ENCODE assay signal across 15 mouse cellular contexts in genomic region chr5:112481946-112482410, GRCm38 (mm10). TPM values are rescaled to one million over a fixed set of nuclear protein-coding genes. Genes with fewer than 3 reads are reported as not detected.
DNase-seq lines count a peak whose midpoint lies in the region; ATAC-seq and TF ChIP-seq lines count a peak whose summit lies in the region.
"Had no signal": no experiment of that assay in that cellular context is flagged by ENCODE, and none has a peak within 500 bp of the region (broad histone marks: within the 10 kb centered on the region; RNA-seq: fewer than 3 reads in every experiment).

No protein-coding gene starts in this region.

- intact Hi-C loops in heart, adult 2 months (cut with DNase I), result no loop called here

- 26% methylated on average over 19 of the region's 19 CpGs for WGBS in heart, embryonic 12.5 days
- WGBS in heart, adult 2 months, result 30% methylated on average over 19 of the region's 19 CpGs
- WGBS in forebrain, embryonic 12.5 days, result 3% methylated on average over 19 of the region's 19 CpGs
- 7% methylated on average over 19 of the region's 19 CpGs for WGBS in hindbrain, embryonic 16.5 days
- 19% methylated on average over 19 of the region's 19 CpGs for WGBS in neural tube, embryonic 13.5 days

- H3K79me2 ChIP-seq in heart, adult 2 months (replicated peaks; ENCODE audit: control insufficient read depth, insufficient read depth, low read length), result no peaks in the 10 kb centered on the region

- no peak for DNase-seq in heart, adult 2 months
- no peak for DNase-seq in left cerebral cortex, adult 11 months (ENCODE audit: low spot score)
- no peak for DNase-seq in frontal cortex, postnatal 25 days (ENCODE audit: low spot score in 2 of 2)
- DNase-seq in frontal cortex, adult 2 months (ENCODE audit: extremely low spot score in 1 of 2, low spot score in 1 of 2), result no peak
- DNase-seq: kidney, adult 18-20 months had no signal

- H3K4me1 ChIP-seq in heart, embryonic 12.5 days (replicated peaks), result peaks cover 17% of the 10 kb centered on the region
- H3K4me1 ChIP-seq in heart, adult 2 months (ENCODE audit: control insufficient read depth, insufficient read depth, low read length), result peaks cover 2% of the 10 kb centered on the region; the same call in 1 of the 2 replicates
- H3K4me1 ChIP-seq in forebrain, embryonic 12.5 days, result peaks cover 55% of the 10 kb centered on the region
- peaks cover 37% of the 10 kb centered on the region for H3K4me1 ChIP-seq in hindbrain, embryonic 16.5 days (ENCODE audit: control insufficient read depth, insufficient read depth, low read depth, low read length)
- H3K4me1 ChIP-seq in neural tube, embryonic 13.5 days (replicated peaks), result peaks cover 66% of the 10 kb centered on the region
- H3K4me1 ChIP-seq: stomach, embryonic 15.5 days had no signal

- peaks cover 78% of the 10 kb centered on the region for H3K27me3 ChIP-seq in heart, embryonic 12.5 days (replicated peaks)
- H3K27me3 ChIP-seq in heart, adult 2 months (ENCODE audit: control insufficient read depth, insufficient read depth, low read length), result peaks cover 4% of the 10 kb centered on the region
- peaks cover 20% of the 10 kb centered on the region for H3K27me3 ChIP-seq in forebrain, embryonic 12.5 days
- H3K27me3 ChIP-seq in hindbrain, embryonic 16.5 days (replicated peaks; ENCODE audit: control insufficient read depth, insufficient read depth, low read length), result no peaks in the 10 kb centered on the region
- no peaks in the 10 kb centered on the region for H3K27me3 ChIP-seq in neural tube, embryonic 13.5 days

- ATAC-seq in heart, embryonic 12.5 days (ENCODE audit: insufficient number of reproducible peaks, low FRiP score), result no peak
- peak; percentile 84 for ATAC-seq in forebrain, embryonic 12.5 days (ENCODE audit: low FRiP score)
- ATAC-seq in hindbrain, embryonic 16.5 days, result peak; percentile 15; the same call in 1 of the 2 replicates
- peak; percentile 45 for ATAC-seq in neural tube, embryonic 13.5 days (ENCODE audit: low read depth)

- H3K27ac ChIP-seq in heart, embryonic 12.5 days (ENCODE audit: poor library complexity, severe bottlenecking), result no peak overlapping the region
- H3K27ac ChIP-seq in heart, adult 2 months, result no peak overlapping the region
- H3K27ac ChIP-seq in forebrain, embryonic 12.5 days, result peak overlapping the region; percentile 75
- peak overlapping the region; percentile 56 for H3K27ac ChIP-seq in hindbrain, embryonic 16.5 days (ENCODE audit: low read depth, low read length)
- H3K27ac ChIP-seq in neural tube, embryonic 13.5 days (replicated peaks), result peak overlapping the region; percentile 80
- H3K27ac ChIP-seq: stomach, embryonic 15.5 days had no signal

- H3K4me2 ChIP-seq in heart, embryonic 12.5 days, result peak overlapping the region; percentile 11; the same call in 1 of the 2 replicates
- peak overlapping the region; percentile 42 for H3K4me2 ChIP-seq in forebrain, embryonic 12.5 days
- H3K4me2 ChIP-seq in hindbrain, embryonic 16.5 days (ENCODE audit: low read length), result peak overlapping the region; percentile 34
- H3K4me2 ChIP-seq in neural tube, embryonic 13.5 days, result peak overlapping the region; percentile 20
- H3K4me2 ChIP-seq: stomach, embryonic 15.5 days had no signal

- H3K36me3 ChIP-seq in heart, embryonic 12.5 days, result no peaks in the 10 kb centered on the region
- H3K36me3 ChIP-seq in heart, adult 2 months (ENCODE audit: control insufficient read depth, insufficient read depth, low read length), result no peaks in the 10 kb centered on the region
- H3K36me3 ChIP-seq in forebrain, embryonic 12.5 days (replicated peaks), result no peaks in the 10 kb centered on the region
- no peaks in the 10 kb centered on the region for H3K36me3 ChIP-seq in hindbrain, embryonic 16.5 days (ENCODE audit: control insufficient read depth, insufficient read depth, low read length)
- H3K36me3 ChIP-seq in neural tube, embryonic 13.5 days, result no peaks in the 10 kb centered on the region
- H3K36me3 ChIP-seq: stomach, embryonic 15.5 days had no signal

- no peaks in the 10 kb centered on the region for H3K9me3 ChIP-seq in heart, embryonic 12.5 days (replicated peaks)
- H3K9me3 ChIP-seq in forebrain, embryonic 12.5 days, result no peaks in the 10 kb centered on the region
- no peaks in the 10 kb centered on the region for H3K9me3 ChIP-seq in hindbrain, embryonic 16.5 days (ENCODE audit: control insufficient read depth, low read length)
- no peaks in the 10 kb centered on the region for H3K9me3 ChIP-seq in neural tube, embryonic 13.5 days
- H3K9me3 ChIP-seq: stomach, embryonic 15.5 days had no signal

- TF ChIP-seq CTCF in heart, adult 2 months (IDR thresholded peaks at IDR 0.05), result no peak

- H3K9ac ChIP-seq in heart, embryonic 12.5 days, result no peak overlapping the region
- no peak overlapping the region for H3K9ac ChIP-seq in heart, adult 2 months (ENCODE audit: low read depth, low read length)
- H3K9ac ChIP-seq in forebrain, embryonic 12.5 days, result 0 out of 2 replicates have a peak overlapping the region, but pooled peaks have one; percentile 18
- no peak overlapping the region; the same call in 1 of the 2 replicates for H3K9ac ChIP-seq in hindbrain, embryonic 16.5 days (ENCODE audit: low read depth, low read length)
- peak overlapping the region; percentile 45; the same call in 1 of the 2 replicates for H3K9ac ChIP-seq in neural tube, embryonic 13.5 days
- H3K9ac ChIP-seq: stomach, embryonic 15.5 days had no signal

- H3K4me3 ChIP-seq in heart, embryonic 12.5 days, result no peak overlapping the region
- no peak overlapping the region for H3K4me3 ChIP-seq in heart, adult 2 months
- 0 out of 2 replicates have a peak overlapping the region, but pooled peaks have one; percentile 2 for H3K4me3 ChIP-seq in forebrain, embryonic 12.5 days (replicated peaks)
- no peak overlapping the region for H3K4me3 ChIP-seq in hindbrain, embryonic 16.5 days (ENCODE audit: low read length)
- no peak overlapping the region for H3K4me3 ChIP-seq in neural tube, embryonic 13.5 days
- H3K4me3 ChIP-seq: stomach, embryonic 15.5 days had no signal

- TF ChIP-seq POLR2A in heart, adult 2 months (IDR thresholded peaks at IDR 0.05; ENCODE audit: insufficient read depth, low read depth, low read length), result no peak

- TF ChIP-seq EP300 in heart, adult 2 months (IDR thresholded peaks at IDR 0.05; ENCODE audit: insufficient read depth, low read depth, low read length), result no peak

RNA-seq across cellular contexts. Expression of gene Gm6588, which starts 32.8 kb away (rescaled TPM):
- polyA plus RNA-seq in heart, embryonic 12.5 days (2016; fragmentation: Nextera tagmentation; extraction: Ambion mirVana), result not detected in 2 replicates
- total RNA-seq in heart, adult 2 months (2021), result not detected
- polyA plus RNA-seq in heart, adult 2 months (2012; rRNA removed), result not detected in 2 replicates
- 0.57 and 0.65 TPM in 2 replicates for polyA plus RNA-seq in forebrain, embryonic 12.5 days (2016; fragmentation: Nextera tagmentation; extraction: Ambion mirVana)
- polyA plus RNA-seq in hindbrain, embryonic 16.5 days (2015; fragmentation: Nextera tagmentation; extraction: Ambion mirVana), result 0.62 and 0.68 TPM in 2 replicates
- polyA plus RNA-seq in neural tube, embryonic 13.5 days (2015; fragmentation: Nextera tagmentation; extraction: Ambion mirVana), result 0.62 and 0.93 TPM in 2 replicates
- not detected in 2 replicates for polyA plus RNA-seq in frontal cortex, adult 2 months (2012; rRNA removed)
- total RNA-seq: common myeloid progenitor, adult 5-6 weeks; gastrocnemius, adult 18-20 months; layer of hippocampus, postnatal 10 days; liver, adult 2 months had no signal
- polyA plus RNA-seq: heart, embryonic 14.5 days; liver, adult 2 months had no signal

Comparison
In these comparisons a context has a peak if more than half of its experiments do, and no peak if none do; other contexts are left out.
1. H3K27ac ChIP-seq: peak in forebrain, embryonic 12.5 days (single experiment), hindbrain, embryonic 16.5 days (single experiment) and neural tube, embryonic 13.5 days (single experiment); none in heart, embryonic 12.5 days (single experiment) and heart, adult 2 months (single experiment).
2. H3K9ac ChIP-seq: peak in forebrain, embryonic 12.5 days (single experiment) and neural tube, embryonic 13.5 days (single experiment); none in heart, embryonic 12.5 days (single experiment), heart, adult 2 months (single experiment) and hindbrain, embryonic 16.5 days (single experiment).
3. Peak in every context shown above with its lines, with median percentiles within 50 percentile points of each other: H3K4me2 ChIP-seq.